Mouse (Mus musculus): Measurements from ENCODE around the gene Fgf14.
"Not testable (repeated sequence)": the region's sequence is repeated elsewhere in the genome, so short reads cannot be mapped to it uniquely, and the experiment has no call there.

Gene Fgf14

GRCm38 (mm10) chr14:124195331-124195730, 481.6 kb downstream of the Fgf14 start:
- in situ Hi-C loops (cut with MseI, MboI), result no loop called here

GRCm38 (mm10) chr14:124192815-124193142, 484.1 kb downstream of the Fgf14 start:
- in situ Hi-C loops (cut with MseI, MboI), result no loop called here

GRCm38 (mm10) chr14:124191913-124192814, 484.8 kb downstream of the Fgf14 start:
- in situ Hi-C loops (cut with MseI, MboI), result no loop called here

- in situ Hi-C loops (cut with MseI, MboI), result no loop called here
Observed at GRCm38 (mm10) chr14:124180265-124180664, 496.7 kb downstream of the Fgf14 start.

- in situ Hi-C loops (cut with MseI, MboI), result no loop called here
Observed at GRCm38 (mm10) chr14:124174111-124174510, 502.8 kb downstream of the Fgf14 start.

- in situ Hi-C loops (cut with MseI, MboI), result no loop called here
Observed at GRCm38 (mm10) chr14:124163618-124164185, 513.2 kb downstream of the Fgf14 start.

- in situ Hi-C loops (cut with MseI, MboI), result no loop called here
Observed at GRCm38 (mm10) chr14:124147378-124147777, 529.5 kb downstream of the Fgf14 start.

- in situ Hi-C loops (cut with MseI, MboI), result no loop called here
Observed at GRCm38 (mm10) chr14:124107205-124107873, 569.6 kb downstream of the Fgf14 start.

- in situ Hi-C loops (cut with MseI, MboI), result no loop called here
Observed at GRCm38 (mm10) chr14:124083126-124083525, 593.8 kb downstream of the Fgf14 start.

GRCm38 (mm10) chr14:124044016-124044415, 632.9 kb downstream of the Fgf14 start:
- in situ Hi-C loops (cut with MseI, MboI), result no loop called here

GRCm38 (mm10) chr14:124040651-124041050, 636.3 kb downstream of the Fgf14 start:
- in situ Hi-C loops (cut with MseI, MboI), result no loop called here

GRCm38 (mm10) chr14:124037434-124037833, 639.5 kb downstream of the Fgf14 start:
- in situ Hi-C loops (cut with MseI, MboI), result no loop called here

GRCm38 (mm10) chr14:124036575-124037205, 640.2 kb downstream of the Fgf14 start:
- in situ Hi-C loops (cut with MseI, MboI), result no loop called here

- in situ Hi-C loops (cut with MseI, MboI), result not testable (repeated sequence)
Observed at GRCm38 (mm10) chr14:124033302-124033701, 643.6 kb downstream of the Fgf14 start.

- in situ Hi-C loops (cut with MseI, MboI), result no loop called here
Observed at GRCm38 (mm10) chr14:124027886-124028670, 648.8 kb downstream of the Fgf14 start.

- in situ Hi-C loops (cut with MseI, MboI), result no loop called here
Observed at GRCm38 (mm10) chr14:123990591-123991195, 686.2 kb downstream of the Fgf14 start.

- in situ Hi-C loops (cut with MseI, MboI), result no loop called here
Observed at GRCm38 (mm10) chr14:123967996-123968395, 708.9 kb downstream of the Fgf14 start.

- in situ Hi-C loops (cut with MseI, MboI), result no loop called here
Observed at GRCm38 (mm10) chr14:123966531-123966930, 710.4 kb downstream of the Fgf14 start.
